Mouse (Mus musculus) cerebellum, adult 9-11 months (tissue): ENCODE data around the gene Upk3bl.
"Not testable (repeated sequence)": the region's sequence is repeated elsewhere in the genome, so short reads cannot be mapped to it uniquely, and the experiment has no call there.

Experiments used
- DNase-seq: peaks from one replicate; pipeline ENCODE4 v3.0.0; 2022

Gene Upk3bl

DNA sequence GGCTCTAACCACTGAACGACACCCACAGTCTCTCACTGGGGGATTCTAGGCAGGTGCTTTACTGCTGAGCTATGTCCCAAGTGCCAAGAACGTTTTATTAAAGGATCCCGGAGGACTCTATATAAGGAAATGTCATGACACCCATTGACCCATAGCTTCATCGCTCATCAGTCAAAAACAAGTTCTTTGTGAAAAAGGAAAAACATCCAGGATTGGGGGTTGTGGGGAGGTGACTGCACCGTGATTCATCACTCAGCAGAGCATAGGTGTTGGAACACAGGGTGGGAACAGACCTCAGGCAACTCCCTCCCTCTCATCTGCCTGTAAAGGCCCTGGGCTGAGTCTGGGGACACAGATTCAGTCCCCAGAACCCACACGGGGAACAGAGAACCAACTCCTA is 4.4 kb upstream of the Upk3bl start:
- no peak for DNase-seq

DNA sequence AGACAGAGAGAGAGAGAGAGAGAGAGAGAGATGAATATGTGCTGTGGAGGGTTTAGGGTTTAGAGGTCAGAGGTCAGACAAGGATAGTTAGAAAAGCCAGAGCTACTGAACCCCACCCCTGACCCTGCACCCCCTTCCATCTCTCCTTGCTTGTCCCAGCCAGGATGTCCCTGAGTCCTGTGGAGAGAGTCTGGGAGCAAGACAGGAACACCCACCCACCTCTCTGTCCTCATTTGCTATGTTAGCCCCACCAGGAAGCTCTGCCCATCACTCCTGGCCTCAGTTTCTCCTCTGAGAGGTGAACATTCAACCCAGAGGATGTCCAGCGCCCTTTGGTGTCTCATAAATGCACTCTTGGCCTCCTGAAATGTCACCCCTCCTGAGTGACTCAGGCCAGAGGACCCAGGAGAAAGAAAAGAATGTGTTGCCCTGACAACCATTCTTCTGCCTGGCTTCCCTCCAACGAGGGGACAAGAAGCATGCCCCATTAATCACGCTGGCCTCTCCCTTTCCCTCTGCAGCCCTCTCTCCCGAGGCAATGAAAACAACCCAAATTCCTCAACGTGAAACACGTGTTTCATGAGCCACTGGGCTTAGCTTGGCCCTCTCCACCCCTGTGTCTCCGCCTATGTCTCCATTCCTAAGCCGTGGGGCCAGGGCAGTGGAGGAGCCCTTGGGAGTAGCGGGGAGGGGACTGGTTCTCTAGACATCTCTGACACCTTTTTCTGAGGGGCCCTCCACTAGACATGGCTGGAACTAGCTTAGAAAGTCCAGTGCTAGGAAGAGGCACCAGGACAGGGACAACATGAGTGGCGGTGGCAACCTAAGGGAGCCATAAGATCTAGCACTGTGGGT is 2.8 kb upstream of the Upk3bl start:
- peak; percentile 22 for DNase-seq

DNA sequence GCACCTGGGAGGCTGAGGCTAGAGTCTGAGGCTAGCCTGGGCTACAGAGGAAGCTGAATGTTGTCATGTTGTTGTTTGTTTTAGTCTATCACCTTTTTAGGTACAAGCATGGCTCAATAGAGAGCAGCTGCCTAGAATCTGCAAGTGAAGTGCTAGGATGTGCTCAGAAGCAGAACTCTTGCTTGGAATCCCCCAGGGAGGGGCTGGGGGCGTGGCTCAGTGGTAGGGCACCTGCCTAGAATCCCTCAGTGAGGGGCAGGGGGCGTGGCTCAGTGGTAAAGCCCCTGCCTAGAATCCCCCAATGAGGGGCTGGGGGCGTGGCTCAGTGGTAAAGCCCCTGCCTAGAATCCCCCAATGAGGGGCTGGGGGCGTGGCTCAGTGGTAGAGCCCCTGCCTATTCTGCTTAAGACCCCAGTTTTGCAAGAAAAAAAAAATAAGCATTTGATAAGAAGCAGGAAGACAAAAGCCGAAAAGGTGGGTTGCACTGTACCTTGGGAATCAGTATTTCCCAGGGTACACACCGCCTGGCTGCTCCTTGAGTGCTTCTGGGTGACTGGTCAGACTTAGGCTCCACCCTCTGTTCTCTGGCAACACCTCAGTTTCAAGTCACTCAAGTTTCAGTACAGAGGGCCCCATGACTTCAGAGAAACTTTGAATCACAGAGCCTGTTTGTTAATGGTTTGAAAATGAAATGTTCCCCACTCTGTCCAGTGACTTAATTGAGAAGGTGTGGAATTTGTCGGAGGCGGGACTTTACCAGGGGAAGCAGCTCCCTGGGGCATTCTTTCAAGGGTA is 1.2 kb upstream of the Upk3bl start:
- DNase-seq: no peak

DNA sequence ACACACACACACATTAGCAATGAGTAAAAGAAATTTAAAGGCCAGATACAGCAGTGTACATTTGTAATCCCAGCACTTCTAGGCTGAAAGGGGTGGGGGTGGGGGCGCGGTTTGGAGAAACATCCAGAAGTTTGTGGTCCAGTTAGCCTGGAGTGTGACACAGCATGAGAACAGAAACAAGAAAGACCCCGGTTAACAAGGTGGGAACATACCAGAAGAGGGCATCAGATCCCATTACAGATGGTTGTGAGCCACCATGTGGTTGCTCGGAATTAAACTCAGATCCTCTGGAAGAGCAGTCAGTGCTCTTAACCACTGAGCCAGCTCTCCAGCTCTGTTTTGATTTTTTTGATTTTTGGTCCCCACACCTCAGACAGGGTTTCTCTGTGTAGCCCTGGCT is 1.8 kb downstream of the Upk3bl start:
- DNase-seq: no peak

DNA sequence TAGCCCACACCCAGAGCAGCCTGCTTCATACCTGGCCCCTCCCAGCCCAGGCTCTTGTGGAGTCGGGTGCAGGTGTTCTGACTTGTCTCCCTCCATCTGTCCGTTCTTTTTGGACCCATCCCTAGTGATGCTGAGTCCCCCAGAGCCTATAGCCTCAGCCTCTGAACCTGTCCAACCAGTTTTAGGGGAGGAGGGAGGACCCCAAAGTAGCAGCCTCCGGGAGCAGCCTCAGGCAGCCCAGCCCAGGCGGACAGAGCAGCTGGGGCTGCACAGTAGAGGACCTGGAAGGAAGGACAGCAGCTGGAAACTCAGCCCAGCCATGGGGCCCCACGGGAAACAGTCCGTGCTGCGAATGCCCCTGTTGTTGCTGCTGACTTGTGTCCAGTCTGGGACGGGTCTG is 2.8 kb downstream of the Upk3bl start:
- DNase-seq: no peak

DNA sequence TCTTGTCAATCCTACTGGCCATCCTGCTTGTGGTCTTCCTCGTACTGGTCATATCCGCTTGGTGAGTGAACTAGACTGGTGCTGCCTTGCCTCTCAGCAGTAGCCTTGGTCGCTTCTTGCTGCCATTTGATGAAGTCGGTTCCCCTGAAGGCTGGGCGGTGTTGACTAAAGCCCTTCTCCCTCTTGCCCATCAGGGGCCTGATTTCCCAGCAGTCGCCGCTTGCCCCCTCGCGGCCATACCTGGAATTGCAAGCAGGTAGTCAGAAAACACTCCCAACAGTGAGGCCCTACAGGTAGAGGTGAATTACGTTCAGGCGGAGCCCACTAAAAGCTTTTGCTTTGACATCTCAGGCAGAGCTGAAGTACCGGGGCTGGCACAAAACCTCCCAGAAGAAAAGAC is 7.3 kb downstream of the Upk3bl start:
- peak; percentile 48 for DNase-seq

DNA sequence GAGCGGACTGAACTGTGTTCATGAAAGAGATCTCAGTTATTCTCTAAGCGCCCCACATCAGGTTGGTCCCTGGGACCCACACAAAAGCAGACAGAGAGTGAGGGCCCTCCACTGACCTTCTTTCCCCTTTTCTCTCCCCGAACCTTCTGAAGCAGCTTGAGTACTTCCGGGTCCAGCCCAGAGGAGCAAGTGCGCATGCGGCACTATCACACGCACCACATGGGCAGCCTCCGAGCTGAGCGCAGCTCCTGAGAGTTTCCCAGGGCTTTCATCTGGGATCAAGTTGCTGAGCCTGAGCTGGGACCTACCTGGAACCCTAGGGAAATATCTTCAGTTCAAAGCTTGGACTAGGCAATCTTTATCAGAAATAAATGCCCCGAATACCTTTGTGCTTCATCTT is 9.6 kb downstream of the Upk3bl start:
- no peak for DNase-seq

DNA sequence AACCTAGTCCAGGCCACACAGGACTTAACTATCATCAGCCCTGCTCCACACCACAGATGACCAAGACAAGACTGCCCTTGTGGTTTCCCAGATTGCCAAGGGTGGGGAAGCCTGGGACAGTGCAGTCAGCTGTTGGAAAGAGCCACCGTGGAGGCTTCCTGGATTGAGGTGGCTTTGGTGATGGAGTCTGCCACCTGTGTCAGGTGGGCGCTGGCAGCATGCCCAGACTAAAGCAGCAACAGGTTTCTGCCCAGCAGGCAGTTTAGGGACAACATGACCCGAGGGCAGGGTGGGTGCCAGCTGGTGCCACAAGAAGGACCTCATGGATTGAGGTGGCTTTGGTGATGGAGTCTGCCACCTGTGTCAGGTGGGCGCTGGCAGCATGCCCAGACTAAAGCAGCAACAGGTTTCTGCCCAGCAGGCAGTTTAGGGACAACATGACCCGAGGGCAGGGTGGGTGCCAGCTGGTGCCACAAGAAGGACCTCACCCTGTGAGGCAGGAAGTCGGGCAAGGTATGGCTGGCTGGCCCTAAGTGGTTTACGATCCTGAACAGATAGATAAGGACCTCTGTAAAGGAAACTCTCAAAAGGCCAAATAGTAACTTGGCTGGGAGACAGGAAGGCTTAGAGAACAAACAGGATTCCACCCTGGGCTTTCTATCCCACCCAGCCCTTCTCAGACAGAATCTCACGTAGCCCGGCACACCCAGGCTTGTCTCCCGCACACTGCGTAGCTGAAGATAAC is 12.3 kb downstream of the Upk3bl start:
- DNase-seq: not testable (repeated sequence)

DNA sequence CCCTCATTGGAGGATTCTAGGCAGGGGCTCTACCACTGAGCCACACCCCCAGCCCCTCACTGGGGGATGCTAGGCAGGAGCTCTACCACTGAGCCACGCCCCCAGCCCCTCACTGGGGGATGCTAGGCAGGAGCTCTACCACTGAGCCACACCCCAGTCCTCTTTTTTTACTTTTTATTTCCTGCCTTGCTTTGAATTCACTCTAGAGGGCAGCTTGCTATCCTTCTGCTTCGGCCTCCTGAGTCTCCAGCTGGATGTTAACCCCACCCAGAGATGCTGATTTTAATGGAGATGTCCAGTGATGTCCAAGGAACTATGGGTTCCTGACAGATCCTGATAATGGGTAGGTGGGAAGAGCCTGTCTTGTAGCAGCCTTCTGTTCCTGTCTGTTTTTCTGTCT is 15.1 kb downstream of the Upk3bl start:
- no peak for DNase-seq

DNA sequence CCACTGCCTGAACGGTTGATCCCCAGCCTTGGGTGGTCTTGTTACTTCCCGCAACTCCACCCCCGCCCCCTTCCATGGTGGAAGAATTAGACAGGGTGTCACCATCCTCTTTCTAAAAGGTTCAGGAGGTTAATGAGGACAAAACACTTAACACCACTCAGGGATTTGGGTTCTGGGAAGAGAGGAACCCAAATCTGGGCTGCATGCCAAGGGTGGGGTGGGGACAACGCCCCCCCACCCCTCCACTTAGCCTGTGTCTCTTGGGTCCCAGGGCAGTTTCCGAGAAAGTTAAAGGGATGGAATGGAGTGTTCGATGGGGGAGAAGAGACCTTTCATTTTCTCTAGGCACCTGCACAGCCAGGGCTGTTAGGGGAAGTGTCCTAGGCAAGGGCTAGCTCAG is 18.8 kb downstream of the Upk3bl start:
- DNase-seq: no peak

DNA sequence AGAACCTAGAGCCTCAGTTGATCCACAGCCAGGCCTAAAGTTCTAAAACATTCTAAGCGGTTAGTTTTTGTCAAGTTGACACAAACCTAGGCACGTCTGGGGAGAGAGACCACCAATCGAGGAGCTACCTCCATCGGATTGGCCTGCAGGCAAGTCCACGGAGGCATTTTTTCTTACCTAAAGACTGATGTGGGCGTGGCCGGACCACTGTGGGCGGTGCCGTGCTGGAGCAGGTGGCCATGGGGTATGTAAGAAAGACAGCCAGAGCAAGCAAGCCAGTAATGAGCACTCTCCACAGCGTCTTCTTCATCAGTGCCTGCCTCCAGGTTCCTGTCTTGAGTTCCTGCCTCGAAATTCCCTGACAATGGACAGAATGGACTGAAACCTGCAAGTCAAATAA is 19.2 kb downstream of the Upk3bl start:
- no peak for DNase-seq

DNA sequence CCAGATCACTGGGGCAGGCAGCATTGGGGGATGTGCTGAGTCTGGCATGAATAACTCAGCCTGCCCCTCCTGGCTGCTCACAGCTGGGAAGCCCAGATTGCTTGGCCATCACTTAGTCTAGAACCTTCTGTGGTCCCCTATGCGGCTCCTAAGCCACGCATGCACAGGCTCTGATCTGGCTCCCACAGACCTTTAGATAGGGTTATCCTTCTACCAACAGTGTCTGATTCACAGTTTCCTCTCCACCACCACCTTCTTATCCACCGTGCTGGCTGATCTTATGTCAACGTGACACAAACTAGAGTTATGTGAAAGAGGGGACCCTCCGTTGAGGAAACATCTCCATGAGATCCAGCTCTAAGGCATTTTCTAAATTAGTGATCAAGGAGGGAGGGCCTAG is 20.8 kb downstream of the Upk3bl start:
- no peak for DNase-seq

DNA sequence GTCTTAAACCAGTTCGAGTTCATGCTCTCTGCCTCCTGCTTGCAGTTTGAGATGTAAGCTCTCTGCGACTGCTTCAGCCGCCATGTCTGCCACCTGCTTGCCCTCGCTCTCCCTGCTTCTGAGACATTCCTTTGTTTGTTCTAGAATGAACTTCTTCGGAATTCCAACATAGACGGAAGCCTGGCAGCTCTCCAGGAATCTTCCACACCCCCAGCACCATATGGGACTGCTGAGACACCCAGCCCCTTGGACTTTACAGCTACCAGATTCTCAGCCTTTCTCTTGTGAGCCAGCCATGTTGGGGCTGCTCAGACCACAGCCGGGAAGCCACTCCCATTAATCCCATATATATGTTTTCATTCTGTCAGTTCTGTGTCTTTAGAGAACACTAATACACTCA is 22.0 kb downstream of the Upk3bl start:
- DNase-seq: no peak

DNA sequence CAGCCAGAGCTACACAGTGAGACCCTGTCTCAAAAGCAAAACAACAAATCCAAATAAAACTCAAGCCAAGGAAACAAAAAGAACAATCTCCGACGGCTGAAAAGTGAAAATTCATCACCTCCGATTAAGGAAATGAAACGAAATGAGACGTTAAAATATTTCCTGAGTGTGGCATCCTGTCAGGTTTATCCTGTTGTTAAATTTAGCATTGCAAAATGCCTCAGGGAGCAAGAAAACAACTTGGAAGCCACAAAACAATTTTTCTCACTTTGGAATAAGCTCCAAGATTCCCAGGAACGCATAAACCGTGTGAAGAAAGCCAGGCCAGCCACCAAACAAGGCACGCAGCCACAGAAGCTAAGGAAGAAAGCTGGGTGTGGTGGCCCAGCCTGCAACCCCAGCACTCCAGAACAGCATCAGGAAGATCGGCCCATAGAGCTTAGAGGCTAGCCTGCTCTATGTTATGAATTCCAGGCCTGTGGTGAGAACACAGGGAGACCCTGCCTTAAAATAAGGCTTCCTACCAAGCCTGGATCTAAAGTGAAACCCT is 22.8 kb downstream of the Upk3bl start:
- no peak for DNase-seq

DNA sequence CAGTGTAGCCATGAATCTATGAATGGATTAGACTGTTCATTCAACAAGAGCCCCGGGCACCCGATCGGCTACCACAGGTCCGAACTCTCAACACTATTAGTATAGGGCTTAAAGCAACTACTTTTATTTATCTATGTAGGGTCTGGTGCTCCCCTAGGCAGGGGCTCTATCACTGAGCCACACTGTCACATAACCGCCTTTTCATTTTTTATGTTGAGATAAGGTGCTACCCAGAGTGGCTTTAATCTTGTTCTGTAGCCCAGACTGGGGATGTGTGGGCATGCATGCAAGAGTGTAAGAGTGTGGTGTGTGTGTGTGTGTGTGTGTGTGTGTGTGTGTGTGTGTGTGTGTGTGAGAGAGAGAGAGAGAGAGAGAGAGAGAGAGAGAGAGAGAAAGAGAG is 23.8 kb downstream of the Upk3bl start:
- DNase-seq: no peak

DNA sequence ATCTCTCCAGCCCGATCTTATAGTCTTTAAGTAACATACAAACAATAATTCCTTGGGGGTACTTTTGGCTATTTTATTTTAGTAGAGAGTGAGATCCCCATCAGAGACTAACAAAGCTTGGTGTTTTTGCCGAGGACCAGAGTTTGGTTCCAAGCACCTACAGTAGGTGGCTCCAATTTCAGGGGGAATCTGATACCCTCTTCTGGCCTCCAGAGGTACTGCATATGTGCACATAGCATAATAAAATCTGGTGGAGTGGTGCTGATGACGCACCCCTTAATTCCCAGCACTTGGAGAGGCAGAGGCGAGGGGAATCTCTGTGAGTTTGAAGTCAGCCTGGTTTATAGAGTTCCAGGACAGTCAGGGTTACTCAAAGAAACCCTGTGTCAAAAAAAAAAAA is 28.1 kb downstream of the Upk3bl start:
- no peak for DNase-seq

DNA sequence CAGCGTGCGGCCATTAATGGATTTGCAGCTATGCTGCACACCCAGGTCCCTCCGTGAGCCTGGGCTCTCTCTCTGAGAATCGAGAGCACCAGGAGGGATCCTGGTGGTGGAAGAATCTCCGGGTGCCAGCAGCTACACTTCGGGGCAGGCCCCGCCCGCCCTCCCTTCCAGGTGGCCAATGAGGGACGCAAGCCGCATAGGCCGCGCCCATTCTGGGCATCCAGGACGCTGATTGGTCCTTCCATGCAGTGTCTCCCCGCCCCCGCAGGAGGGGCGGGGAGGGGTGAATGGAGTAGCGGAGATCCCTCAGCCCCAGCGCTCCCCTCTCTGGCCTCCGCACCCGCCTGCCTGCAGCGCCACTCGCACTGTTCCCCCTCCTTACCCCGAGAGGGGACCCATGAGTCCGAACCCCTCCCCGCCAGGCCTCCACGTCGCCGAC is 29.4 kb downstream of the Upk3bl start, which contains the start of gene Rasa4:
Gene Rasa4 (plus strand): TSS at position 248 of the 439 bp plus-strand sequence.
- peak; percentile 96 for DNase-seq

DNA sequence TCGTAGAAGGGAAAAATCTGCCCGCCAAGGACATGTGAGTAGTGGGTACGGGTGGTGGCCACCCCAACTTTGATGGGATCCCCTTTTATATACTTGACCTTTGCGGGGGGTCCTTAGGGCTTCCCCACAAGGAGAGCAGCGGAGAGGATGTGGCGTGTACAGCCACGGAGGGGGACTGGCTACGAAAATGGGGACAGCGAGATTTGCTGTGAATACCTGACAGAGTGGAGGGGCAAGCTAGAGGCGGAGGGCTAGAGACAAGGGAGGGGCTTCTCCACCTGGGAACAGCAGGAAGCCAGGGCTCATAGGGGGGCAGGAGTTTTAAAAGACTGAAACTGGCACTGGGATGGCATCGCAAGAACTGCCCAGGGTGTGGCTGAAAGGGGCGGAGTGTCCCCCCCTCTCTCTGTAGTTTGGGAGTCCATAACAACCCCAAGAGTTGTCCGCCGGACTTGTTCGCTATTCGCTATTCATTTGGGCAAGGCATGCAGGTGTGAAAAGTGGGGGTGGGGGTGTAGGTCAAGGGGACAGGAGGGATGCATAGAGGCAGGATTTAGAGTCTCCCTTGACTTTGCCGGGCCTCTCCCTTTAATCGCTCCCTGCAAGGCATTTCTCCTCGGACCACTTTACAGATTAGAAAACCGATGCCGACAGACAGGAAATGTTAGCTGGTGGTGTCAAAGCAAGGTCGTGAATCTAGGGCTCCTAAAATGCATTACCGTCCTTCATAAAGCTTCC is 30.0 kb downstream of the Upk3bl start:
- peak; percentile 65 for DNase-seq

DNA sequence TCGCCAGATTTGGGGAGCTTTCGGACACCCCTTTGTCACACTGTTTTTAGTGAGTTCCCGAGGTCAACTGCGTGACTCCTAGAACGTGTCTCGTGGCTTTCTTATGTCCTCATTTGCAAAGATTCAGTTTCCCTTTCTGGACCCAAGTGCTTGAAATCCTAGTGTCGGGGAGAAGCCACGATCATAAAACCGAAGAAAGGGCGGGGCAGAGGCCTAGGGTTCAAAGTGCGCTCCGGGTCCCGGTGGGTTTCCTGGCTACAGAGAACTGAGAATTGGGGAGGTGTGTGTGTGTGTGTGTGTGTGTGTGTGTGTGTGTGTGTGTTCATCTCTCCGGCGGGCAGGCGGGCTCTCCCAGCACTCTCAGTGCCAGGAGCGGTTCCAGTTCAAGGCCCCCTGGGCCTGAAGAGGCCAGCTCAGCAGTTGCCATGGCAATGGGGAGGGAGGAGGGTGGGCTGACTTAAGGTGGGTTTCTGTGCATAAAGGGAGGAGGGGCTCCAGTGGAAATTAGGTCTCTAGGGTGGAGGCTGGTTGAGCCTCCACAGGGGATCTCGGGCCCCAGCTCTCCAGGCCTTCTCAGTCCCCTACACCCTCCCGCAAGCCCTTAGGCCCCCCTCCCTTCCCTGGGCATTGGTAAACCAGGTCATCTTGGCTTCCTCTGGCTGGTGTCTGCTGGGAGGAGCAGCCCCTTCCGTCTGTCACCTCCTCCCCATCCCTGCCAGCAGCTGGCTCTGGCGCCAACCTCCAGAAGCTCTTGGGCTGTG is 30.8 kb downstream of the Upk3bl start:
- DNase-seq: peak; percentile 86

DNA sequence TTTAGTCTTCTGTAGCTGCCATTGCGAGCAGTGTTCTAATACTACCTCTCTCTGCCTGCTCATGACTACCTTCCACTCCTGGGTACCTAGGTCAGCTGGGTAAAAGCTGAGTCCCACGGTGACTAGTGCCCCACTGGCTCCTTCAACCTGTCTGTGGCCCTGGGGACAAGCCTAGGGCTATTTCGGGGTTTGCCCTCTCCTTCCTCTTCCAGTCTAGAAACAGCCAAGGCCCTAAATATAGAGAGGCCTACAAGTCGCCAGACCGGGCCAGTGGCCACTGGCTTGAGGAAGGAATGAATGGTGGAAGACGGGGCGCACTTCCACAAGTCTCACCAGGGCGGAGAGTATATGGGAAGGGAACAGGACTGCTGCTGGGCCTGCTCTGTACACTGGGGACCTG is 32.0 kb downstream of the Upk3bl start:
- no peak for DNase-seq

DNA sequence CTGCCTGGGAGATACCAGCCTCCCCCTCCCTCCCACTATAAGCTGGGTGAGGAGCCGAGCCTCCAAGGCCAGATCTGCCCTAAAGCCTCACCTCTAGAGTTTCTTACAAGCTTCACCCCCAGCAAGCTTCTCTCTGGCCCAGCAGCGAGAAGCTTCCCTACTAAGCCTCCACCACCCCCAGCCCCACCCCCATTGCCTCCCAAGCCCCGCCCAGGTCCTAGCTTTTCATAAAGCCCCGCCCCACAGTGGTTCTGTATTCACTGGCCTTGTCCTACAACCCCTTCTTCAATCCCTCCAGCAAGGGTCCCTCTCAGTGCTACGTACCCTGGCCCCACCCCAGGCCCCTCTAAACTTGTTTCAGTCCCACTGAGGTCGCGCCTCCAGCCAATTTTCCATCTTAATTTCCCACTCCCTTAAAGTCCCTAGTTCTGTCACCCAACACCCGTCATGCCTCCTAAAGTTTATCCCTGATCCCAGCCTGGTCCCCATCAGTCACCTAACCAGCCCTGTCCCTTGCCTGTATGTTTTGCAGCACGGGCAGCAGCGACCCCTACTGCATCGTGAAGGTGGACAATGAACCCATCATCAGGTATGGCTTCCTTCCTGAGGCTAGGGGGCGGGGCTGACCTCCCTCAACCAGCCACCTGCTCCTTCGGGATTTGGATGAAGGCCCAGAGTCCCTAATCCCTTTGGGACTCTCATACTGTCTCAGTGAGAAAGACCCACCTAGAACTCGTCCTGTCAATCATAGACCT is 34.7 kb downstream of the Upk3bl start:
- no peak for DNase-seq
